Mouse (Mus musculus) cerebellum, adult 11 months (tissue): ENCODE measurements around the gene Isca2.

Source experiments
- DNase-seq: peaks from one replicate; pipeline ENCODE4 v3.0.0; 2022

Gene Isca2

GRCm38 (mm10) chr12:84772726-84773441 lies at the start of gene Isca2, which contains the start of gene Npc2:
Isca2 (plus strand) TSS chr12:84773251.
Npc2 (minus strand) TSS chr12:84773152.
- peak; percentile 96 for DNase-seq

GRCm38 (mm10) chr12:84726391-84726790 lies 46.7 kb upstream of the Isca2 start:
- DNase-seq, result no peak

DNA sequence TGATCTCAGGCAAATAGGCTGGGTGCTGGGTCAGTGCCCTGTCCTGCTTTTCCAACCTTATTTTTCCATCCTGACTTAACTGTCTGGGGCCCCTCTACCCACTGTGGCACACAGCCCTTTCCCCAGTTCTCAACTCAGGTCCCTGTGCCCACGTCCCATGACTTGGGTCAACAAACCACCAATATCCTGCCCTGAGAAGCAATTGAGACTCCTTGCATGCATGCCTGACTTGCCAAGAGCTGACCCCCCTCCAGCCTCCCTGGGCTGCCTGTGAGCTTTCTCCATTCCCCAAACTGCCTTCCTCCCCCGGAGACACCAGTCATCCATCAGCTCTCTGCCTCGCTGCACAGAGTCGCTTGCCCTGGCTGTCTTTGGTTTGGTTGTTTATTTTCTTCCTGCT lies 46.1 kb upstream of the Isca2 start:
- DNase-seq, result no peak

DNA sequence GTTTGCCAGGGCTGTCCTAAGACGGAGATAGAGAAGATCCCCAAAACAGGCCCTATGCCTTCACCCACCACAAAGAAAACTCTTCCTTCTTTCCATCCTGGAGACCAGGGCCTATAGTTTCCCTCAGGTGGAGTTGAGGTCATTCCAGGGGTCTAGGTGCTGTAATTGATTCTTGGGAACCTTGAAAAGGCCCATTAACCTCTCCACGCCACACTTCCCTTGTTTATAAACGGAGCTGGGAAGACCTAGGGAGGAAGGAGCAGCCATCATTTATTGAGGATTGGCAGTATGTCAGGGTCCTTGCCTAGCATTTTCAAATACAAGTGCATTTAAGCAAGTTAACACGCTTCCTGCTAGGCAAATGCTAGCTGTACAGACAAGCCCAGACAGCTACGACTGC lies 45.6 kb upstream of the Isca2 start:
- no peak for DNase-seq

- DNase-seq, result no peak
Measured at GRCm38 (mm10) chr12:84728421-84728820, 44.6 kb upstream of the Isca2 start.

DNA sequence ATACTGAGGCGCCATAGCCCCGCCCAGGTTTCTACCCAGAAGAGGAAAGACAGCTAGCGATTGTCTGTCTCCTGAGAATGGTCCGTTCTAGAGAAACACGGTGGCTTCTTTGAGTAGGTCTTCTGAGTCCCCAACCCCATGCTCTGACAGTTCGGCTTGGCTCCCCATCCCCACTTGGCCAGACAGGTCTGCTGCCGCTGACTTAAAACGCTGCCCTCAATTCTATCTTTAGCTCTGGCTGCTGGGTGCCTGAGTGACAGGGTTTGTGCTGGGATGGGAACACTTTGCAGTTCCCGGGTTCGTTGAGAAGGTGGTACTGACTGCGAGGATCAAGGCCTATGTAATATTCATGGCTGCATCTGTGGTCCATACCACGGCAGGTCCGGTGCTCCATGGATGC lies 39.7 kb upstream of the Isca2 start:
- no peak for DNase-seq

- no peak for DNase-seq
Measured at GRCm38 (mm10) chr12:84743496-84743895, 29.6 kb upstream of the Isca2 start.

- no peak for DNase-seq
Measured at GRCm38 (mm10) chr12:84745700-84746099, 27.4 kb upstream of the Isca2 start.

DNA sequence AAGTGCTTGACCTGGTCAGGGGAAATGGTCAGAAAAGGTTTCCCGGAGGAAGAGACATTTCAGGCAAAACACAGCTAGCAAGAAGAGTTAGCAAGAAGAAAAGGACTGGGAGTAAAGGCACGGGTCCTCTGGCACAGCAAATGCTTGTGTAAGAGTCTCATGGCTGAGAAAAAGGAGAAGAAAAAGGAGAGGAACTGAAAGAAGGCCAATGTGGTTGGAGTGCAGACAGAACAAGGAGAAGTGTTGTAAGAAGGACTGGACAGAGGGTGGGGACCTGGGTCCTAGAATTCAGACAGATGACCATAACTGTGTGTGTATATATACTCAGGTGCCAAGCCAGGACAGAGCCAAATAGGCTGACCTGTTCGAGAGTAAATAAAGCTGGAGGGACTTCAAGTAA lies 24.9 kb upstream of the Isca2 start:
- no peak for DNase-seq

GRCm38 (mm10) chr12:84750661-84751060 lies 22.4 kb upstream of the Isca2 start:
- DNase-seq, result no peak

DNA sequence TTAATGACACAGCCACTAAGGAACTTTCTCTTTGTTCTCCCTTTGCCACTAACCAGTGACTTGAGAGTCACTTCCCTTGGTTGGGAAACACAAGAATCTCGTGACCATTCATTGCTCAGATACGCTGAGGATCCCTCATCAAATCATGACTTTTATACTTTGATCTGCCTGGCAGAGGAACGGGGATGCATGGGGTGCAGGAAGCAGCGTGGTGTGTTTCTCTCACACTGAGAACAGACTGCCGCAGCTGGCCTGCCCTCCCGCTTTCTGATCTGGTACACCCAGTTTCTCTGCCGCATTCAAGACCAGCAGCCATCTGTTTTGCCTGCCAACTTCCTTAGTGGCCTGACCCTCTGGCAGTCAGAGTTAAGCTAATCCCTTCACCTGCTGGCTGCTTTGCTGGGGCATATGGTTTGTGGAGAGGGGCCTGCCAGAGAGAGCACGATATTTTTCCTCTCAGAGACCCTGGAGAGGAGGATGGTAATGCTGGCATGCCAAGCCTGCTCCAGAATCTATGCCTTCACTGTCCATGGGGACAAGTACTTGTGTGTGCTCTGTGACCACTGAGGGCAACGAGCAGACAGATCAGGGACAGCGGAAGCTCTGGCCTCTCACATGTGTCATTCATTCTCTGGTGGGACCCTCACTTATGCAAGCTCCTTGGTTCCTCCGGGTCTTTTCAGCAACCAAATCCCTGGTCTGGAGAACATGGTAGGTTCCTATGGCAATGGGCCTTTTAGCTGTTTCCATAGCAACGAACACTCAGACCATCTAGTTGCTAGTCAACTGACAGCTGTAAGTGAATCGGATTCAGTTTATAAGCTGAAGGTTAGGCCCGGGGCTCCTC lies 20.7 kb upstream of the Isca2 start:
- peak; percentile 68 for DNase-seq

DNA sequence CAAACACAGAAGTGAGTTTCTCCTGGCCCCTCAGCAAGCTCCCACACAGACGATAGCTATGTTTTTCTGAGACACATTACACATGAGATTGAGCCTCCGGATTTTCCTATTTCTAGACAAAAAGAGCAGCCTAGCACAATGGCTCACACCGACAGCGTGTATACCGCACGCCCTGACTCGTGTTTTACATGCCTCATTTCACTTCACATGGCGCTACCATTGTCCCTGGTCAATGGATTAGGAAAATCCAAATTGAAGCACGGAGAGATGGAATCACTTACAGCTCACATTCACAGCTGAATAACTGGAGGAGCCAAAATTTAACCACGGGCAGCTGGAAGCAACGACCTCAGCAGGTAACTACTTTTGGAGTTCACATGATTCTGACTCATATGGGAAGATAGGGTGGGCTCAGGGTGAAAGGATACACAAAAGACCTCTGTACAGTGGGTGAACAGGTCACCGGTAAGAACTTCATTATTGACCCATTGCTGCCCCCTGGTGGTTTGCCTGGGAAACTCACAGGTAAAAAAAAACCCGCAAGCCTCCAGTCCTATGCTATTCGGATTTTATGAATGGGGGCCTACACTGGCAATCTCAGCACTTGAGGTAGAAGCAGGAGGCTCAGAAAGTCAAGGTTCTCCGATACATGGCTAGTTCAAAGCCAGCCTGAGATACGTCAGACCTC lies 17.9 kb upstream of the Isca2 start:
- peak; percentile 53 for DNase-seq

GRCm38 (mm10) chr12:84756016-84756415 lies 17.0 kb upstream of the Isca2 start:
- DNase-seq, result no peak

DNA sequence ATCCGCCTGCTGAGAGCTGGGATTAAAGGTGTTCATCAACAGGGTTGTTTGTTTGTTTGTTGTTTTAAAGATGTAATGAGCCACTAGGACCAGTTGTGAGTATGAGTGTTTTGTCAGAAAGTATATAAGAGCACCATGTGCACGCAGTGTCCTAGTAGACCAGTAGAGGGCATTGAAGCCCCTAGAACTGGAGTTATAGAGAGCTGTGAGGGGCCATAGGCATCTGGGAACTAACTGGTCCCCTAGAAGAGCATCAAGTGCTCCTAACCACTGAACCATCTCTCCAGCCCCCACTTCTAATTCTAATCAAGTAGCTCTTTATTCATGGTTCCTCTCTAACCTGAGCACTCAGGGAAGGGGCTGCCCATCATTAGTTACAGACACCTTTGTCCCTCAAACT lies 14.0 kb upstream of the Isca2 start:
- DNase-seq, result no peak

- DNase-seq, result no peak
Measured at GRCm38 (mm10) chr12:84762532-84762931, 10.5 kb upstream of the Isca2 start.

DNA sequence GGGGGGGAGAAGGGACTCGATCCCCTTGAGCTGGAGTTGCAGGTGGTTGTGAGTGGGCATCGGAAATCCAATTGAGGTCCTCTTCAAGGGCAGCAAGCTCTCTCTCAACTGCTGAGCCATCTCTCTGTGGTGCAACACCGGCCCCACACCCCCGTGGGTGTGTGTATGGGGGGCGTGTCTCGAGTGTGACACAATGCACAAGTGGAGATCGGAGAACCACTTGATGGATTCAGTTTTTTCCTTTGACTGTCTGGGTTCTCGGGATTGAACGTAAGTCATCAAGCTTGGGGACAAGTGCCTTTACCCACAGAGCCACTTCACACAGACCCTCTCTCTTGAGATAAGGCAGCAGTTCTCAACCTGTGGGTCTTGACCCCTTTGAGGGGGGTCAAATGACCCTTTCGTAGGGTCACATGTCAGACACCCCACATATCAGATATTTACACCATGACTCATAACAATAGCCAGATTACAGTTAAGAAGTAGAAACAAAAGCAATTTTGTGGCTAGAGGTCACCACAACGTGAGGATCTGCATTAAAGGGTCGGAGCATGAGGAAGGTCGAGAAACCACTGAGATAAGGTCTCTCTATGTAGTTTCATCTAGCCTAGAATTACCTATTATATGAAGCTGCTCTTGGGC lies 9.4 kb upstream of the Isca2 start:
- DNase-seq, result no peak

DNA sequence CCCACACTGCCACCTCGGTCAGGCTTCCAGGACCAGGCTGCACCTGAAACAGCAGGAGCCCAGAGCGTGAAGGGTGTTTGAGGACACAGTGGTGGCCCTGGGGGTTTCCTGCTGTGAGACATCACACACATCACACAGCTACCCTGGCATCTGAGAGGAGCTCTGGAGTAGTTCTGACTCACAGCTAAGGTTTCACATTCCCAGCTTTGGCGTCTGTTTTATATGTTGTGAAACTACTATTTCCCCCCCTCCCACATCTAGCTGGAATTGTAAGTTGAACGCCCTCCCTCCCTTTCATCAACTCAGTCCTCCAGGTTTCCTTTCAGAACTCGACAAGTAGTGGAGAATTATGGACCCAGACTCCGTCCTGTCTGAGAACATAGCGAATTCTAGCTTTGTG lies 8.3 kb upstream of the Isca2 start:
- DNase-seq, result no peak

DNA sequence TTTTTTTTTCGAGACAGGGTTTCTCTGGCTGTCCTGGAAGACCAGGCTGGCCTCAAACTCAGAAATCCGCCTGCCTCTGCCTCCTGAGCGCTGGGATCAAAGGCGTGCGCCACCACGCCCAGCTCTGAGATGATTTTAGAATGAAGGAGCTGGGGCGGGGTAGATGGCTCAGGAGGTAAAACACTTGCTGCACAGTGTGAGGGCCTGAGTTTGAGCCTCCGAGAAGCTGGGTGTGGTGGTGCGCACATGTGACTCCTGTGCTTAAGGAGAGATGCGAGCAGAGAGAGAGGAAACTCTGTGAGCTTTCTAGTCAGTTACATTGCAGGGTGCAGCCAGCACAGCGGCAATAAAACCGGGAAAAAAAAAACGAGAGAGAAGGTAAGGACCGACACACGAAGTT lies 7.5 kb upstream of the Isca2 start:
- DNase-seq, result no peak

DNA sequence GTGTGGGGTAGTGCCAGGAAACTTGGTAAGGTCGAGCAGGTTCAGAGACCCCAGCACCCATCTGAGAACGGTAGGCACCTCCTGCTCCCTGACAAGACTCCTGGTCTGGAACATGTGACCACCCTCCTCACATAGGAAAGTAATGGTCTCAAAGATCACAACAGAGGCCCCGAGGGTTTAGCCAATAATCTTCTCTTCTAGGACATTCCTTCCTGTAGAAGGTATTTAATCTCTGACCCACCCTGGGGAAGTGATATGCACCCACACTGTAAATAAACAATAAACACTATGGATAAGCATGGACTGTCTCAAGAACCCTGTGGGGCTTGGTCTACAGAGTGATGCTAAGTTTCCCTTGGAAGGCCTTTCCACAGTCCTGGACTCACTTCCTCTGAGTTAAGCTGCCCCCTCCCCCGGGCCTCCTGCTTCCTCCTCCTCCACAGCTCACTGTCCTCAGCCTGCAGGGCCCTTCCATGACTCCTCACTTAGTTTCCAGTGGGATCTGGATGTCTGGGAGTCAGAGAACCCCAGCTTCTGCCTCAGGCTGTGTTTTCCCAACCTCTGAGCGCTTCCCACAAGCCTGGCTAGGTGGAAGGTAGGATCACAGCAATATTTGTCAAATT lies 6.8 kb upstream of the Isca2 start:
- DNase-seq, result no peak

DNA sequence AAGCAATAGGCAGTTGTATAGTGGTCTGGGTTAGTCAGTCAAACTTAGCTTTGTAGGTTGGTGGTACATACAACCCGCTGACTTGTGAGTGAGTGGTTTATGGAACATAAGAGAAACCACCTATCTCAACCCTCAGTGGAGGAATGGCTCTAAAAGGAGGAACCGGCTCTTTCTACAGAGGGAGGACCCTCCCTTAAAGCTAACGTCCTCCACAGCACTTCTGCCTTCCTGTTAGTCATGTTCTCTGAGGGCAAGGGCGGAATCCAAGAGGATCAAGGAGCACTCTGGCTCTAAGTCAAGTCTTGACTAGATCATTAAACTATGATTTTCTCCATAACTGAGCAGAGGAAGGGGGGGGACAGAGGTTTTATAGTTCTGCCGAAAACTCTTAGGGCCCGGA lies 5.5 kb upstream of the Isca2 start:
- DNase-seq, result no peak

GRCm38 (mm10) chr12:84769624-84770023 lies 3.4 kb upstream of the Isca2 start:
- no peak for DNase-seq

DNA sequence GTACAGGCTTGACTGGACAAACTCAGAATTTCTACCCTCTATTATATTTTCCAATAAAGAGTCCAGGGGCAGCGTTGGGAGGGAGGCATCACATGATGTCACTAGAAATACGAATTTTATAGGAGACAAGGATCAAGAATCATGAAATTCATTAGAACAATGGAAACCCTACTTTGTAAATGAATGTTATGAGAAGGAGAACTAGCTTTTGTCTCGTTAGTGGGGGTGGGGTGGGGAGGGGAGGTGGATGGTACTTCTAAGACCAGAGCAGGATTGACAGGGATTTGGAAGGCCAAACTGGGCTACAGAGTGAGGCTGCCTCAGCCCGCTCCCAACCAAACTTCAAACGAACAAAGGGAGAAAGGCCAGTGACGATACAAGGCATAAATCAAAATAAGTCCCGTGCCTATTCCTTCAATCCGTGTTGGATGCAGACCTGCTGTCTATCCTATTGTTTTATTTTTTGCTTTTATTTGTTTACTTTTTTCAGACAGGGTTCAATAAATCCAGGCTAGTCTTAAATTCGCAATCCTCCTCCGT lies 1.0 kb upstream of the Isca2 start:
- DNase-seq, result no peak
